Mouse (Mus musculus) heart, embryonic 15.5 days (tissue): ENCODE measurements at regions not wholly inside any gene's neighbourhood (a gene's known extent, or its start where the extent isn't known, plus 50 kb on each side); places are given as distances from the start of the nearest gene placed in this dataset.

ENCODE experiments used
- ATAC-seq: fragments of 200-750 bp; cut with Nextera tagmentation; replicated peaks from 2 replicates; pipeline ENCODE4 v1.8.0; 2017; ENCODE audit warnings: low read depth, moderate TSS enrichment; ENCODE audit not compliant: insufficient number of reproducible peaks, insufficient read depth, low FRiP score
- H3K27ac ChIP-seq: fragments of 300-500 bp; sonication (generic); 2 replicates; pipeline ENCODE4 v1.5.1; 2015; ENCODE audit warnings: mild to moderate bottlenecking, inconsistent platforms
- H3K27me3 ChIP-seq: fragments of 300-500 bp; sonication (generic); 2 replicates; pipeline ENCODE4 v1.6.1; 2015; ENCODE audit warnings: inconsistent platforms
- H3K36me3 ChIP-seq: fragments of 300-500 bp; sonication (generic); 2 replicates; pipeline ENCODE4 v1.6.1; 2015; ENCODE audit warnings: mild to moderate bottlenecking, inconsistent platforms
- H3K4me1 ChIP-seq: fragments of 300-500 bp; sonication (generic); replicated peaks from 2 replicates; pipeline ENCODE4 v1.6.1; 2015; ENCODE audit warnings: inconsistent platforms
- H3K4me2 ChIP-seq: fragments of 300-500 bp; sonication (generic); 2 replicates; pipeline ENCODE4 v1.6.1; 2015; ENCODE audit warnings: inconsistent platforms, mild to moderate bottlenecking, moderate library complexity
- H3K4me3 ChIP-seq: fragments of 300-500 bp; sonication (generic); 2 replicates; pipeline ENCODE4 v1.5.1; 2015; ENCODE audit warnings: mild to moderate bottlenecking, inconsistent platforms
- H3K9ac ChIP-seq: fragments of 300-500 bp; sonication (generic); 2 replicates; pipeline ENCODE4 v1.6.1; 2015; ENCODE audit warnings: mild to moderate bottlenecking, inconsistent platforms
- H3K9me3 ChIP-seq: fragments of 300-500 bp; sonication (generic); replicated peaks from 2 replicates; pipeline ENCODE4 v1.6.1; 2016; ENCODE audit warnings: inconsistent platforms
- WGBS: fragments of 180-500 bp; shearing (Covaris S2); methylation state at CpG from one replicate; pipeline ENCODE4 v1.1.7; 2015; ENCODE audit warnings: mixed read lengths; 5-methylcytosine and 5-hydroxymethylcytosine counted together

DNA sequence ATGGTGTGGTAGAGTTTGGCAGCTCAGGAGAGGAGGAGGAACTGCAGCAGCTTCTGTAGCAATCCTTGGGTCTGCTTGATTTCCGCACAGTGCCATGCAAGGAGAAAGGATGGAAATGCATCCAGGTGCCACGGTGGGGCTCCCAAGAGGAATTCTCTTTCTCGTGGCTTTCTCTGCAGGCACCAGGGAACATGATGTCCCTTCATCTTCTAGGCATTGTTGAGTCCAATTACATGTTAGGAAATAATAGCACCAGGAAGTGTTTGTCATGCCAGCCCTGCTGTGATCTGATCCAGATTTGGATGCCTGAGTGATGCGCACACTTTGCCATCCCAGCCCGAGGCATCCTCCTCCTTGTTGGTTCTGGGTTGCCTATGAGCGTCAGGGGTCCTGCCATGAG lies 72.6 kb upstream of the Agap1 start:
- no peaks in the 10 kb centered on the region for H3K9me3 ChIP-seq
- H3K4me2 ChIP-seq, result no peak overlapping the region
- H3K4me1 ChIP-seq, result no peaks in the 10 kb centered on the region
- WGBS, result 76% methylated on average over 6 of the region's 6 CpGs
- no peaks in the 10 kb centered on the region for H3K27me3 ChIP-seq
- H3K9ac ChIP-seq, result no peak overlapping the region
- H3K4me3 ChIP-seq, result no peak overlapping the region
- ATAC-seq, result no peak
- H3K36me3 ChIP-seq, result no peaks in the 10 kb centered on the region
- H3K27ac ChIP-seq, result no peak overlapping the region

DNA sequence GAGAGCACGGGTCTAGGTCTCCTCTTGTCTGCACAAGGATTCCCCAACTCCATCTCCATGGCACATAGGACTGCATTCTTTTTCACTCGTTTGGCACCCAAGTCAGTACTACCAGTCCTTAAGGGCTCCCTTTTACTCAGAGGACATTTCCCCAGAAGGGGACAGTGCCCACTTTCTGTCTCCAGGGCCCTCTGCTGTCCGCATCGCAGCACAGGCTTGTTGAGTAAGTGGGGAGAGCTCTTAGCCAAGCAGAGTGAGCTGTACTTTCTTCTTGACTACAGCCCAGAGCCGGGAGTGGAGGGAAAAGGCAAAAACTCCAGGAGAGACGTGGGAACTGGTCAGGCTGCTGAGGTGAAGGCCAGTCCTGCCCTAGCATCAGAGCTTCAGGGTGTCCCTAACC lies 69.5 kb upstream of the Agap1 start:
- no peak overlapping the region for H3K9ac ChIP-seq
- H3K4me3 ChIP-seq, result no peak overlapping the region
- 61% methylated on average over 6 of the region's 6 CpGs for WGBS
- H3K9me3 ChIP-seq, result no peaks in the 10 kb centered on the region
- ATAC-seq, result no peak
- H3K27ac ChIP-seq, result no peak overlapping the region
- H3K36me3 ChIP-seq, result no peaks in the 10 kb centered on the region
- H3K4me1 ChIP-seq, result no peaks in the 10 kb centered on the region
- no peak overlapping the region for H3K4me2 ChIP-seq
- no peaks in the 10 kb centered on the region for H3K27me3 ChIP-seq

DNA sequence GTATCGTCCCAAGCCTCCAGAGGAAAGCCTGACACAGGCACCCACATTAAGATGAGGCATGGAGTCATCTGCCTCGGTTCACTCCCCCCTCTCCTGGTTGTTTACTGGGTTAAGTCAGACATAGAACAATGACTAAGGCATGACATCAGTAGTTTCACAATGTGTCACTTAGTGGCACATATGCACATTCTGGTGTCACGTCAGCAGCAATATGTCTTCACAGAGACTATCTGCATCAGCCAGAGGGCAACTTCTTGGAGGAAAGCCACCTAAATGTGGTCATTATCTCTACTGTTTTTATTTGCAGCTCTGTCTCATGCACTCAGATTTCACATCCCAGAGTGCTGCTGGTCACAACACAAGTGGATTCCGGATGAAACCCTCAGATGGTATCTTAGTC lies 61.9 kb upstream of the Agap1 start:
- H3K9me3 ChIP-seq, result no peaks in the 10 kb centered on the region
- no peak overlapping the region for H3K4me3 ChIP-seq
- H3K4me2 ChIP-seq, result no peak overlapping the region
- H3K27ac ChIP-seq, result no peak overlapping the region
- no peak for ATAC-seq
- no peaks in the 10 kb centered on the region for H3K36me3 ChIP-seq
- no peak overlapping the region for H3K9ac ChIP-seq
- H3K4me1 ChIP-seq, result no peaks in the 10 kb centered on the region
- 54% methylated on average over 4 of the region's 4 CpGs for WGBS
- H3K27me3 ChIP-seq, result no peaks in the 10 kb centered on the region

GRCm38 (mm10) chr1:89394471-89394870 lies 60.1 kb upstream of the Agap1 start:
- Histone ChIP-seq H3K9ac (no peak overlapping the region), H3K36me3 (no peaks in the 10 kb centered on the region), H3K9me3 (no peaks in the 10 kb centered on the region), H3K4me3 (no peak overlapping the region), H3K4me2 (no peak overlapping the region), H3K4me1 (no peaks in the 10 kb centered on the region), H3K27ac (no peak overlapping the region), H3K27me3 (no peaks in the 10 kb centered on the region)
- WGBS, result 58% methylated on average over 7 of the region's 7 CpGs
- ATAC-seq, result no peak

DNA sequence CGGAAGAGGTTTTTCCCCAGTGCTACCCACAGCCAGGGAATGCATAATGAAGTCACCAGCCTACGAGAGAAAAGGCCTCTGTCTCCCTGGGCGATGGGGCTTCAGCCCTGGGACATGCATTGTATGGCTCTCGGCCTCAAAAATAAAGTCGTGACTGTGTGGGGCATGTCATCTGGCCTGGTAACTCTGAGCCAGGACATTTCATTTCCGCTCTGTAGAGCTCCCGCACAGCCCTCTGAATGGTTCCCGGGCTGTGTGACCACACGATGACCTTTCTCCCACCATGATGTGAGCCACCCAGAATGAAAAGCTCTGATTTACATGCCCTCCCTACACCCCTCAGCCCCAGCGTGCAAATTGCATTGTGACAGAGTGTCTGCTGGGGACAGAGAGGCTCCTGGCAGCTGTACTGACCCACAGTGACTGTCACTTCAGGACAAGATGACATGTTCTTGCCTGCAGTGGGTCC lies 53.8 kb upstream of the Agap1 start:
- no peaks in the 10 kb centered on the region for H3K9me3 ChIP-seq
- H3K27ac ChIP-seq, result no peak overlapping the region
- 62% methylated on average over 10 of the region's 10 CpGs for WGBS
- no peak overlapping the region for H3K4me3 ChIP-seq
- no peaks in the 10 kb centered on the region for H3K36me3 ChIP-seq
- no peak overlapping the region for H3K4me2 ChIP-seq
- no peaks in the 10 kb centered on the region for H3K4me1 ChIP-seq
- H3K9ac ChIP-seq, result no peak overlapping the region
- no peak for ATAC-seq
- no peaks in the 10 kb centered on the region for H3K27me3 ChIP-seq

- 67% methylated on average over 5 of the region's 5 CpGs for whole genome bisulfite sequencing
- Histone ChIP-seq H3K4me1 (no peaks in the 10 kb centered on the region), H3K27ac (no peak overlapping the region), H3K36me3 (no peaks in the 10 kb centered on the region), H3K4me3 (no peak overlapping the region), H3K9me3 (no peaks in the 10 kb centered on the region), H3K4me2 (no peak overlapping the region), H3K27me3 (no peaks in the 10 kb centered on the region), H3K9ac (no peak overlapping the region)
- ATAC-seq, result no peak
Measured at GRCm38 (mm10) chr1:89402513-89403210, 51.9 kb upstream of the Agap1 start.

DNA sequence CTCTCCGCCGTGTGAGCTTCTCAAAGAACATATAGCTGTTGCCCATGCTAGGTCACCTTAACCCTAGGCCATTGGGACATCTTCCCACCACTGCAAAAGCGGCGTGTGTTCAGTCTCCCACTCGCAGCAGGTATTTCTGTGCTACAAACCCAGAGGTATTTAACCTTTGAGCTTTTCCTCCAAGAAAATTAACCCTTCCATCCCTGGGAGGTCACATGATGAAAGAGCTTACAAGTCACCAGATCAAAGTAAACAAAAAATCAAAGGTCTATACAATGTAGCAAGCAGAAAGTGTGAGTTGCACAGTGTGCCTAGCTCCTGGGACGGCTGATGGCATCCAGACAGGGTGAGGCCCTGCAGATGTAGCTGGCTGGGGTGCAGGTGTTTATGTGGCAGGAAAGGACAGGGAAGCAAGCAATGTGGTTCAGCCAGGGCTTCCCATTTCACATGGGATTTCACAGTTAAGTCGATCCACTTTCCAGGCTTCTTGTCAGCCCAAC lies 51.0 kb upstream of the Agap1 start:
- no peaks in the 10 kb centered on the region for H3K27me3 ChIP-seq
- no peak for ATAC-seq
- H3K9ac ChIP-seq, result no peak overlapping the region
- no peaks in the 10 kb centered on the region for H3K4me1 ChIP-seq
- WGBS, result 68% methylated on average over 7 of the region's 7 CpGs
- no peak overlapping the region for H3K27ac ChIP-seq
- H3K36me3 ChIP-seq, result no peaks in the 10 kb centered on the region
- no peaks in the 10 kb centered on the region for H3K9me3 ChIP-seq
- H3K4me3 ChIP-seq, result no peak overlapping the region
- no peak overlapping the region for H3K4me2 ChIP-seq
